Mouse (Mus musculus) heart, adult 2 months (tissue): ENCODE results near the gene Casc3.

Source experiments
- CTCF ChIP-seq: fragments of 200-600 bp; IDR thresholded peaks from 2 replicates; pipeline ENCODE4 v1.8.1; 2022; ENCODE audit warnings: antibody characterized with exemption, mild to moderate bottlenecking, moderate library complexity
- EP300 ChIP-seq: fragments of 200-500 bp; IDR thresholded peaks from 2 replicates; pipeline ENCODE4 v1.6.1; 2011; ENCODE audit warnings: low read depth, low read length, control low read depth; ENCODE audit not compliant: insufficient read depth
- POLR2A ChIP-seq: fragments of 200-500 bp; IDR thresholded peaks from 2 replicates; pipeline ENCODE4 v1.6.1; 2011; ENCODE audit warnings: mild to moderate bottlenecking, low read depth, low read length, control low read depth; ENCODE audit not compliant: insufficient read depth

- TF ChIP-seq POLR2A (no peak), CTCF (no peak), EP300 (no peak)
These were observed 6.0 kb downstream of the Casc3 start for GRCm38 (mm10) chr11:98810686-98811085.
